In genomic region chr8:128030335-128031280, GRCm38 (mm10) we compare ENCODE assay signal across 10 mouse cellular contexts.
DNase-seq lines count a peak whose midpoint lies in the region; ATAC-seq and TF ChIP-seq lines count a peak whose summit lies in the region.
"Had no signal": no experiment of that assay in that cellular context is flagged by ENCODE, and none has a peak within 500 bp of the region (broad histone marks: within the 10 kb centered on the region; RNA-seq: fewer than 3 reads in every experiment).

No protein-coding gene starts in this region.

- no peak for TF ChIP-seq CTCF in layer of hippocampus, adult 2 months (conservative IDR thresholded peaks at IDR 0.05)

- H3K9me3 ChIP-seq in kidney, embryonic 15.5 days (replicated peaks): no peaks in the 10 kb centered on the region
- no peaks in the 10 kb centered on the region for H3K9me3 ChIP-seq in embryonic facial prominence, embryonic 14.5 days (ENCODE audit: control insufficient read depth, low read length)
- no peaks in the 10 kb centered on the region for H3K9me3 ChIP-seq in neural tube, embryonic 15.5 days (replicated peaks)

- peaks cover 2% of the 10 kb centered on the region for H3K4me1 ChIP-seq in kidney, embryonic 15.5 days
- peaks cover 8% of the 10 kb centered on the region; the same call in 1 of the 2 replicates for H3K4me1 ChIP-seq in embryonic facial prominence, embryonic 14.5 days (ENCODE audit: control insufficient read depth, insufficient read depth, low read length)
- H3K4me1 ChIP-seq in neural tube, embryonic 15.5 days: peaks cover 10% of the 10 kb centered on the region; the same call in 1 of the 2 replicates

- no peak for ATAC-seq in kidney, embryonic 15.5 days (replicated peaks; ENCODE audit: low FRiP score)
- peak; percentile 74; the same call in 1 of the 2 replicates for ATAC-seq in embryonic facial prominence, embryonic 14.5 days (ENCODE audit: low read depth)
- ATAC-seq in neural tube, embryonic 15.5 days (ENCODE audit: low FRiP score): no peak; the same call in 1 of the 2 replicates

- no peak overlapping the region for H3K4me3 ChIP-seq in kidney, embryonic 15.5 days (replicated peaks)
- H3K4me3 ChIP-seq in embryonic facial prominence, embryonic 14.5 days (ENCODE audit: low read depth, low read length): no peak overlapping the region
- peak overlapping the region; percentile 0; the same call in 1 of the 2 replicates for H3K4me3 ChIP-seq in layer of hippocampus, adult 2 months
- no peak overlapping the region for H3K4me3 ChIP-seq in neural tube, embryonic 15.5 days (replicated peaks)

- WGBS in kidney, embryonic 15.5 days: 72% methylated on average over 24 of the region's 24 CpGs
- 59% methylated on average over 24 of the region's 24 CpGs for WGBS in embryonic facial prominence, embryonic 14.5 days
- WGBS in neural tube, embryonic 15.5 days: 50% methylated on average over 24 of the region's 24 CpGs

- no peak overlapping the region for H3K27ac ChIP-seq in kidney, embryonic 15.5 days
- H3K27ac ChIP-seq in embryonic facial prominence, embryonic 14.5 days (replicated peaks; ENCODE audit: low read depth, low read length): peak overlapping the region; percentile 6
- H3K27ac ChIP-seq in layer of hippocampus, adult 2 months: peak overlapping the region; percentile 93
- H3K27ac ChIP-seq in neural tube, embryonic 15.5 days (replicated peaks): peak overlapping the region; percentile 62
- H3K27ac ChIP-seq: liver, embryonic 14.5 days had no signal

- no peak overlapping the region for H3K9ac ChIP-seq in kidney, embryonic 15.5 days
- H3K9ac ChIP-seq in embryonic facial prominence, embryonic 14.5 days (ENCODE audit: low read depth, low read length): no peak overlapping the region
- no peak overlapping the region for H3K9ac ChIP-seq in neural tube, embryonic 15.5 days (replicated peaks)
- H3K9ac ChIP-seq: liver, embryonic 14.5 days had no signal

- H3K36me3 ChIP-seq in kidney, embryonic 15.5 days: no peaks in the 10 kb centered on the region
- H3K36me3 ChIP-seq in embryonic facial prominence, embryonic 14.5 days (ENCODE audit: control insufficient read depth, insufficient read depth, low read length): no peaks in the 10 kb centered on the region
- H3K36me3 ChIP-seq in neural tube, embryonic 15.5 days: no peaks in the 10 kb centered on the region
- H3K36me3 ChIP-seq: G1E had no signal

- no peak for DNase-seq in kidney, postnatal 14 days
- peak; percentile 86 for DNase-seq in embryonic facial prominence, embryonic 14.5 days (ENCODE audit: low spot score)
- DNase-seq in layer of hippocampus, adult 2 months (ENCODE audit: low spot score in 2 of 2): peak; percentile 49 to 69
- DNase-seq in cerebellum, adult 8-10 months: no peak
- DNase-seq in cerebellum, postnatal 10 days: no peak
- DNase-seq in thymus, postnatal 0 days (ENCODE audit: low spot score): no peak

- peak overlapping the region; percentile 3; the same call in 1 of the 2 replicates for H3K4me2 ChIP-seq in kidney, embryonic 15.5 days
- H3K4me2 ChIP-seq in embryonic facial prominence, embryonic 14.5 days (ENCODE audit: low read depth, low read length): peak overlapping the region; percentile 14; the same call in 1 of the 2 replicates
- peak overlapping the region; percentile 19 for H3K4me2 ChIP-seq in neural tube, embryonic 15.5 days

- H3K27me3 ChIP-seq in kidney, embryonic 15.5 days: no peaks in the 10 kb centered on the region
- H3K27me3 ChIP-seq in embryonic facial prominence, embryonic 14.5 days (replicated peaks; ENCODE audit: control insufficient read depth, insufficient read depth, low read length): no peaks in the 10 kb centered on the region
- H3K27me3 ChIP-seq in neural tube, embryonic 15.5 days (replicated peaks): no peaks in the 10 kb centered on the region

Comparison
In these comparisons a context has a peak if more than half of its experiments do, and no peak if none do; other contexts are left out.
1. DNase-seq: peak in embryonic facial prominence, embryonic 14.5 days (single experiment) and layer of hippocampus, adult 2 months (2 of 2); none in kidney, postnatal 14 days (single experiment), cerebellum, adult 8-10 months (single experiment), cerebellum, postnatal 10 days (0 of 2) and thymus, postnatal 0 days (single experiment).
2. Peak in every context shown above with its lines, with median percentiles within 50 percentile points of each other: H3K4me2 ChIP-seq.